Mouse (Mus musculus) myocyte (in vitro differentiated cells): ENCODE measurements around the gene Furin. TPM values are rescaled to one million over a fixed set of nuclear protein-coding genes. Genes with fewer than 3 reads are reported as not detected.

Experiments used
- H3K27me3 ChIP-seq: one replicate; pipeline ENCODE4 v1.6.1; 2011; ENCODE audit not compliant: control insufficient read depth, insufficient read depth, insufficient read length
- H3K36me3 ChIP-seq: one replicate; pipeline ENCODE4 v1.6.1; 2011; ENCODE audit not compliant: control insufficient read depth, insufficient read depth
- H3K4me2 ChIP-seq: one replicate; pipeline ENCODE4 v1.6.1; 2011; ENCODE audit warnings: low read depth, control low read depth
- H3K4me3 ChIP-seq: one replicate; pipeline ENCODE4 v1.5.1; 2011; ENCODE audit warnings: mild to moderate bottlenecking, control low read depth, moderate library complexity
- H3K79me2 ChIP-seq: one replicate; pipeline ENCODE4 v1.6.1; 2011; ENCODE audit not compliant: control insufficient read depth, insufficient read depth
- H3ac ChIP-seq: one replicate; pipeline ENCODE4 v1.6.1; 2011; ENCODE audit not compliant: control insufficient read depth, insufficient read length
- CEBPB ChIP-seq: IDR thresholded peaks from 2 replicates; pipeline ENCODE4 v1.6.1; 2011; ENCODE audit warnings: mild to moderate bottlenecking, moderate library complexity; ENCODE audit not compliant: poor library complexity, insufficient read depth, severe bottlenecking
- E2F4 ChIP-seq: IDR thresholded peaks from one replicate; pipeline ENCODE4 v1.6.1; 2011; ENCODE audit warnings: mild to moderate bottlenecking, control low read depth, moderate library complexity; ENCODE audit not compliant: insufficient read depth
- MAX ChIP-seq: IDR thresholded peaks from one replicate; pipeline ENCODE4 v1.6.1; 2011; ENCODE audit warnings: low read depth, mild to moderate bottlenecking, control low read depth
- MYOD1 ChIP-seq, 3 experiments: IDR thresholded peaks; one replicate each; pipeline ENCODE4 v1.6.1; 2011; ENCODE audit warnings: control low read depth in 2 of 3, low read depth in 2 of 3, mild to moderate bottlenecking in 2 of 3, moderate library complexity in 1 of 3; ENCODE audit not compliant: insufficient read length in 2 of 3, control insufficient read depth in 1 of 3
- MYOG ChIP-seq, 3 experiments: IDR thresholded peaks; one replicate each; pipeline ENCODE4 v1.6.1; 2011; ENCODE audit warnings: control low read depth in 2 of 3, low read depth in 2 of 3, mild to moderate bottlenecking in 2 of 3; ENCODE audit not compliant: insufficient read length in 2 of 3, control insufficient read depth in 1 of 3, insufficient read depth in 1 of 3
- POLR2A ChIP-seq: IDR thresholded peaks from one replicate; pipeline ENCODE4 v1.6.1; 2011; ENCODE audit warnings: low read depth, mild to moderate bottlenecking, control low read depth, moderate library complexity; ENCODE audit not compliant: insufficient read length
- POLR2AphosphoS2 ChIP-seq: IDR thresholded peaks from one replicate; pipeline ENCODE4 v1.6.1; 2011; ENCODE audit warnings: low read depth, control low read depth; ENCODE audit not compliant: insufficient read length
- REST ChIP-seq: IDR thresholded peaks from one replicate; pipeline ENCODE4 v1.6.1; 2011; ENCODE audit warnings: mild to moderate bottlenecking, control low read depth, moderate library complexity; ENCODE audit not compliant: insufficient read depth, insufficient read length
- SRF ChIP-seq: IDR thresholded peaks from one replicate; pipeline ENCODE4 v1.6.1; 2011; ENCODE audit warnings: low read depth; ENCODE audit not compliant: control insufficient read depth, insufficient read length
- TCF12 ChIP-seq: IDR thresholded peaks from one replicate; pipeline ENCODE4 v1.6.1; 2011; ENCODE audit warnings: mild to moderate bottlenecking, control low read depth; ENCODE audit not compliant: poor library complexity, insufficient read depth, severe bottlenecking
- TCF3 ChIP-seq: IDR thresholded peaks from one replicate; pipeline ENCODE4 v1.6.1; 2011; ENCODE audit warnings: low read depth, control low read depth; ENCODE audit not compliant: insufficient read length
- polyA plus RNA-seq: library from polyadenylated mRNA; unstranded; fragments of >200 nt; fragmentation: generic; extraction: Trizol; gene quantifications from one replicate; pipeline ENCODE4 v1.2.1, GENCODE M21; 2012; ENCODE audit warnings: missing spikeins

Gene Furin
- polyA plus RNA-seq, 1 experiment: 64.1 TPM

DNA sequence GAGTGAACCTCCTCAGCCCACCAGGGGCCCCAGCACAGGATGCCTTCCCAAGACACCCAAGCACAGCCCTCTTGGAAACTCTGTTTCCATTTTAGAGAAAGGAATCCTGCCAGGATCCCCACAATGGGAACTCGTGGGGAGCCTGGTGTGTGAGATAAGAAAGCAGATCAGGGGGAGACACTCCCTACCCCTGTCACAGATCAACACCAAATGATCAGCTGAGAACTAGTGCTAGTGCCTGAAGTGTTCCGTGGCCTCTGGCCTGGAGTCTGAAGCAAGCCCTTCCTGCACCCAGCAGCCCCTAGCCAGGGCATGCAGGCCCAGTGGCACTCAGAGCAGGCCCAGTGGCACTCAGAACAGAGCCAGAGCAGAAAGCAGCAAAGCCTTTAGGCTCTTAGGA lies 54.4 kb downstream of the Furin start:
- Histone ChIP-seq H3K27me3 (no peaks in the 10 kb centered on the region), H3K4me2 (no peak overlapping the region), H3K4me3 (no peak overlapping the region), H3K79me2 (no peaks in the 10 kb centered on the region), H3ac (no peak overlapping the region), H3K36me3 (peaks cover 3% of the 10 kb centered on the region)
- no peak for TF ChIP-seq REST

DNA sequence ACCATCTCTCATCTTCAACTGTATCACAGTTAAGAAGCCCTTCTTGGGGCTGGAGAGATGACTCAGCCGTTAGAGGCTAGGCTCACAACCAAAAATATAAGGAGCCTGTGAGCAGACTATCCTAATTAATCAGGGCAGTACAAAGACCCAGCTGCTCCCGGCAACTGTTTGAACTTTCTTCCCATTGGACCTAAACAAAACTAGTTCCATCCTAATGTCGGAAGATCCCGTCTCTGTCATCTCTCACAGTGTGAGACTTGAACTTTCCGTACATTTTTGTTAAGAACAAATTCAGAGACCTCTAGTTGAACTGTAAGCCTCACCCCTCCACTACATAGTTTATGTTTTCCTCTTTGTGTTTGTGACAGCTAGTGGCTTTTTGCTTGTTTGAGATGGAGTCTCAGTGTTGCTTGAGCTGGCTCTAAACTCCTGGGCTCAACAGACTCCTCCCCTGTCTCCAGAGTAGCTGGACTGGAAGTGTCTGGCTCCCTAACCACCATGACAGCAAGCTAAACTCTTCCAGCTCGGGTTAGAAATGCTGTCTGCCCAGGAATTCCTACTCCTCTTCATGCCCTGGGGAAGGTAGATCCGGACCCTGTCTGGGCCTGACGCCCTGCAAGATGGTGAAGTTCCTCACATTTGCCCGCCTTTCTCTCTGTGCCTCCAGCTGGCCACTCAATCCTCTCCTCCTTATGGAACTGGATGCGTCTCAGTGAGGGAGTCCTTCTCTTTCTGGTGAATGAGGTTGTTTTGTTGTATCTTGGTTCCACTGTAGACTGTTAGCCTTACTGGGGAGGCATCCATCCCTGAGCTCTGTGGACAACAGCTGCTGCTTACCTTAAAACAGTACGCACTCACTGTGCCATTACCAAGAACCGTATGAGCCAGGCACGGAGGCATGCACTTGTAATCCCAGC lies 57.3 kb downstream of the Furin start:
- Histone ChIP-seq H3K36me3 (peaks cover 3% of the 10 kb centered on the region), H3K4me2 (peak overlapping the region; percentile 38), H3K27me3 (no peaks in the 10 kb centered on the region), H3K4me3 (no peak overlapping the region), H3ac (no peak overlapping the region), H3K79me2 (no peaks in the 10 kb centered on the region)
- no peak for TF ChIP-seq POLR2A
- TF ChIP-seq E2F4: no peak
- no peak for TF ChIP-seq MYOD1 (IDR thresholded peaks at IDR 0.05; ENCODE audit: control insufficient read depth in 1 of 3, insufficient read length in 2 of 3, low read depth in 2 of 3)
- no peak for TF ChIP-seq CEBPB
- TF ChIP-seq TCF3: no peak
- no peak for TF ChIP-seq POLR2AphosphoS2
- no peak for TF ChIP-seq TCF12
- no peak for TF ChIP-seq REST

- H3K36me3 ChIP-seq: peaks cover 3% of the 10 kb centered on the region
- H3ac ChIP-seq: no peak overlapping the region
- peak overlapping the region; percentile 56 for H3K4me2 ChIP-seq
- H3K27me3 ChIP-seq: no peaks in the 10 kb centered on the region
- no peaks in the 10 kb centered on the region for H3K79me2 ChIP-seq
- H3K4me3 ChIP-seq: no peak overlapping the region
- TF ChIP-seq MYOD1 (IDR thresholded peaks at IDR 0.05; ENCODE audit: control insufficient read depth in 1 of 3, insufficient read length in 2 of 3, low read depth in 2 of 3) (no peak), CEBPB (no peak)
Measured at GRCm38 (mm10) chr7:80346830-80347229, 58.4 kb downstream of the Furin start.

DNA sequence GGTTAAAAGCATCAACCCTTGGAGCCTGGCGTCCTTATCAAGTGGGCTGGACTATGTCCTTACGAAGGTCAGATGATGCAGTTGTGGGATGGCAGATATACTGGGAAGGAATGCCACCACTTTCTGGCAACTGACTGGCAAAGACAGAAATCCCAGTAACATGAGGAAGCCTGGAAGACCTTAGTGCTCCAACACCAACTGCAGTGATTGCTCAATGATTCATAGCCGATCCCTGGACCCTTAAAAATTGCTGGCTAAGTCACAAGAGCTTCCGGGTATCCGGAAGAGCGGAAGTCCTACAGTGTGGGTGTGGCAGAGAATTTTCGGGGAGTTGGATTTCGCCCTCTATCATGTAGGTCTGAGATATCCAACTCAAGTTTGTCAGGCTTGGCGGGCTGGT lies 59.1 kb downstream of the Furin start:
- TF ChIP-seq E2F4 (no peak), CEBPB (peak; percentile 76; the same call in 1 of the 2 replicates), MYOD1 (IDR thresholded peaks at IDR 0.05; ENCODE audit: control insufficient read depth in 1 of 3, insufficient read length in 2 of 3, low read depth in 2 of 3) (peak in 1 of 3 experiments; percentile 13)
- Histone ChIP-seq H3ac (no peak overlapping the region), H3K27me3 (no peaks in the 10 kb centered on the region), H3K36me3 (peaks cover 3% of the 10 kb centered on the region), H3K4me2 (peak overlapping the region; percentile 56), H3K79me2 (no peaks in the 10 kb centered on the region), H3K4me3 (no peak overlapping the region)

GRCm38 (mm10) chr7:80343270-80344018 lies 61.8 kb downstream of the Furin start:
- H3K4me3 ChIP-seq: peak overlapping the region; percentile 35

DNA sequence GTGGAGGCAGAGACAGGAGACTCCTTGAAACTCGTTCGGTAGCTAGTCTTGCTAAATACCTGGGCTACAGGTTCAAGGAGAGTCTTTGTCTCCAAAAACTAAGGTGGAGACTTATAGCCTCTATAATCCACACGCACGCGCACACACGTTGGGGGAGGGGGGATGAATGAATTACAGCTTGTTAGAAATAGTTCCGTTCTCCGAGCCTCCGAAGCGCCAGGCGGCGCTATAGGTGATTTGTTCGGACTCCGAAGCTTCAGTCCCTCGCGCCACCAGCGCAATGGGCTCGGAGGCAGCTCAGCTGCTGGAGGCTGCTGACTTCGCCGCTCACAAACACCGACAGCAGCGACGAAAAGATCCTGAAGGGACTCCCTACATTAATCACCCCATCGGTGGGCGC lies 62.4 kb downstream of the Furin start, which contains the start of gene Hddc3:
Gene Hddc3 (plus strand): TSS at position 247 of the 400 bp plus-strand sequence.
- H3ac ChIP-seq: peak within 1 kb of the TSS; percentile 64
- peak within 1 kb of the TSS; percentile 35 for H3K4me3 ChIP-seq
- H3K27me3 ChIP-seq: no peaks in the 10 kb centered on the region
- no peaks in the 10 kb centered on the region for H3K36me3 ChIP-seq
- H3K4me2 ChIP-seq: peak within 1 kb of the TSS; percentile 99
- H3K79me2 ChIP-seq: peaks cover 15% of the 10 kb centered on the region
- TF ChIP-seq E2F4 (no peak), POLR2A (peak; percentile 81), MYOD1 (IDR thresholded peaks at IDR 0.05; ENCODE audit: control insufficient read depth in 1 of 3, insufficient read length in 2 of 3, low read depth in 2 of 3) (peak in 1 of 3 experiments; percentile 42), MAX (no peak), POLR2AphosphoS2 (peak; percentile 87), MYOG (IDR thresholded peaks at IDR 0.05; ENCODE audit: control insufficient read depth in 1 of 3, insufficient read depth in 1 of 3, insufficient read length in 2 of 3, low read depth in 2 of 3) (peak in 2 of 3 experiments; percentile 4 to 31), SRF (no peak)

More at GRCm38 (mm10) chr7:80343270-80344018, 61.8 kb downstream of the Furin start:
- H3K4me2 ChIP-seq: peak overlapping the region; percentile 99
- TF ChIP-seq SRF (no peak), MAX (no peak), POLR2AphosphoS2 (no peak), MYOD1 (IDR thresholded peaks at IDR 0.05; ENCODE audit: control insufficient read depth in 1 of 3, insufficient read length in 2 of 3, low read depth in 2 of 3) (peak in 1 of 3 experiments; percentile 0), TCF12 (no peak), REST (no peak), CEBPB (no peak)
- H3K79me2 ChIP-seq: peaks cover 10% of the 10 kb centered on the region
- peak overlapping the region; percentile 64 for H3ac ChIP-seq
- no peaks in the 10 kb centered on the region for H3K36me3 ChIP-seq
- H3K27me3 ChIP-seq: no peaks in the 10 kb centered on the region
